Mouse (Mus musculus) E14TG2a.4 (cell line): Measurements from ENCODE around the gene Cox6b2.

ENCODE experiments used
- CTCF ChIP-seq: conservative IDR thresholded peaks from 2 replicates; pipeline ENCODE4 v1.5.1; 2014; ENCODE audit warnings: low read length
- NANOG ChIP-seq: IDR thresholded peaks from 2 replicates; pipeline ENCODE4 v1.6.1; 2014; ENCODE audit warnings: borderline replicate concordance, low read length, mixed read lengths
- POU5F1 ChIP-seq: IDR thresholded peaks from 2 replicates; pipeline ENCODE4 v1.6.1; 2014; ENCODE audit warnings: low read length, borderline replicate concordance

GRCm38 (mm10) chr7:4739041-4739543 lies 13.8 kb downstream of the Cox6b2 start:
- no peak for TF ChIP-seq CTCF
- no peak for TF ChIP-seq POU5F1
- TF ChIP-seq NANOG, result no peak
